ENCODE assay signal across 23 mouse cellular contexts in the genomic region with DNA sequence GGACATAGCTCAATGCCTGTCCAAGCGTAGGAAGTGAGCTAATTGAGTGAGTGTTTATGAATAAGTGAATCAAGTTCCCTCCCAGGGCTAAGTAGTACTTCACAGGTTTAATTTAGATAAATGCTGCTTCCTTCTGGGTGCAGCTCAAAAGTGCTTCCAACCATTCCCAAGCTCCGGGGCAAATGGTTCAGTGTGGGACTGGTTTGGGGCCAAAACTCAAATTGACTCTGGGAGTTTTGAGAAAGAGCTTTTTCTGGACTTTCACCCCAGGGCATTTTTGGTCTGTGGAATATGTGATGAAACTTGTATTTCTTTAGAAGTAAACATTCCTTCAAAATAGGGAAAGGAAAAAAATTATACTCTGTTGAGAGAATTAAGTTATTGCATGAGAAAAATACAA. TPM values are rescaled to one million over a fixed set of nuclear protein-coding genes. Genes with fewer than 3 reads are reported as not detected.
DNase-seq lines count a peak whose midpoint lies in the region; ATAC-seq and TF ChIP-seq lines count a peak whose summit lies in the region.
"Had no signal": no experiment of that assay in that cellular context is flagged by ENCODE, and none has a peak within 500 bp of the region (broad histone marks: within the 10 kb centered on the region; RNA-seq: fewer than 3 reads in every experiment).

No protein-coding gene starts in this region.

- peaks cover 11% of the 10 kb centered on the region for H3K4me1 ChIP-seq in heart, embryonic 12.5 days (replicated peaks)
- H3K4me1 ChIP-seq in kidney, embryonic 16.5 days (ENCODE audit: insufficient read depth, low read length): no peaks in the 10 kb centered on the region
- 0 out of 2 replicates have a peak, but pooled peaks cover 6% of the 10 kb centered on the region for H3K4me1 ChIP-seq in lung, postnatal 0 days (ENCODE audit: insufficient read depth, low read depth, low read length)
- H3K4me1 ChIP-seq: forebrain, embryonic 10.5 days; hindbrain, embryonic 10.5 days had no signal

- H3K4me2 ChIP-seq in heart, embryonic 12.5 days: no peak overlapping the region
- no peak overlapping the region for H3K4me2 ChIP-seq in kidney, embryonic 16.5 days (replicated peaks; ENCODE audit: low read depth, low read length)
- H3K4me2 ChIP-seq in lung, postnatal 0 days (replicated peaks; ENCODE audit: low read depth, low read length): no peak overlapping the region
- H3K4me2 ChIP-seq: embryonic facial prominence, embryonic 15.5 days; heart, embryonic 15.5 days; hindbrain, embryonic 14.5 days had no signal

- DNase-seq in heart, adult 11 months: peak; percentile 74
- peak; percentile 35 for DNase-seq in kidney, adult 9 months
- peak; percentile 44 for DNase-seq in lung, postnatal 0 days (ENCODE audit: low spot score)
- DNase-seq in lung, postnatal 14 days: no peak
- DNase-seq in ovary, postnatal 14 days (ENCODE audit: low spot score): no peak
- DNase-seq: adrenal gland, adult 2 months; adrenal gland, postnatal 25 days; cerebellum, adult 2 months; cerebellum, postnatal 10 days; embryo, embryonic 11 days; gastrocnemius, adult 2 months; gastrocnemius, postnatal 25 days had no signal

- TF ChIP-seq EP300 in lung, postnatal 0 days (IDR thresholded peaks at IDR 0.05): peak; percentile 43; the same call in 1 of the 2 replicates

- WGBS in heart, embryonic 12.5 days: 66% methylated on average over 2 of the region's 2 CpGs
- 70% methylated on average over 2 of the region's 2 CpGs for WGBS in kidney, embryonic 16.5 days
- 24% methylated on average over 2 of the region's 2 CpGs for WGBS in lung, postnatal 0 days

- no peak overlapping the region for H3K27ac ChIP-seq in heart, embryonic 12.5 days (ENCODE audit: poor library complexity, severe bottlenecking)
- no peak overlapping the region for H3K27ac ChIP-seq in kidney, embryonic 16.5 days (ENCODE audit: low read length)
- H3K27ac ChIP-seq in lung, postnatal 0 days (ENCODE audit: low read length): no peak overlapping the region
- H3K27ac ChIP-seq: embryonic facial prominence, embryonic 15.5 days; forebrain, embryonic 10.5 days; gastrocnemius, adult 2 months; heart, embryonic 15.5 days; hindbrain, embryonic 10.5 days; hindbrain, embryonic 14.5 days had no signal

- H3K4me3 ChIP-seq in heart, embryonic 12.5 days: no peak overlapping the region
- H3K4me3 ChIP-seq in kidney, embryonic 16.5 days (ENCODE audit: low read length): no peak overlapping the region
- H3K4me3 ChIP-seq in lung, postnatal 0 days (ENCODE audit: low read depth, low read length): no peak overlapping the region
- H3K4me3 ChIP-seq: embryonic facial prominence, embryonic 15.5 days; erythroblast, embryonic 14.5 days; forebrain, embryonic 10.5 days; gastrocnemius, adult 2 months; heart, embryonic 15.5 days; hindbrain, embryonic 10.5 days had no signal

- H3K36me3 ChIP-seq in heart, embryonic 12.5 days: no peaks in the 10 kb centered on the region
- no peaks in the 10 kb centered on the region for H3K36me3 ChIP-seq in kidney, embryonic 16.5 days (ENCODE audit: insufficient read depth, low read length)
- no peaks in the 10 kb centered on the region for H3K36me3 ChIP-seq in lung, postnatal 0 days (ENCODE audit: insufficient read depth, low read length)
- H3K36me3 ChIP-seq: embryonic facial prominence, embryonic 15.5 days; forebrain, embryonic 10.5 days; heart, embryonic 15.5 days; hindbrain, embryonic 10.5 days had no signal

- TF ChIP-seq CTCF in lung, postnatal 0 days (IDR thresholded peaks at IDR 0.05): no peak

- H3K27me3 ChIP-seq in heart, embryonic 12.5 days (replicated peaks): no peaks in the 10 kb centered on the region
- no peaks in the 10 kb centered on the region for H3K27me3 ChIP-seq in kidney, embryonic 16.5 days (ENCODE audit: insufficient read depth, low read length)
- no peaks in the 10 kb centered on the region for H3K27me3 ChIP-seq in lung, postnatal 0 days (replicated peaks; ENCODE audit: insufficient read depth, low read length)
- H3K27me3 ChIP-seq: embryonic facial prominence, embryonic 15.5 days; heart, embryonic 15.5 days; Patski had no signal

- ATAC-seq in heart, embryonic 12.5 days (ENCODE audit: insufficient number of reproducible peaks, low FRiP score): no peak
- no peak for ATAC-seq in kidney, embryonic 16.5 days (ENCODE audit: low FRiP score, low TSS enrichment)
- ATAC-seq in lung, postnatal 0 days: peak; percentile 64
- ATAC-seq: activated CD4-positive, CD25-positive, alpha-beta regulatory T cell, adult 4 months; forebrain, embryonic 14.5 days; Patski had no signal

- H3K9ac ChIP-seq in heart, embryonic 12.5 days: no peak overlapping the region
- no peak overlapping the region for H3K9ac ChIP-seq in kidney, embryonic 16.5 days (replicated peaks; ENCODE audit: low read length)
- no peak overlapping the region for H3K9ac ChIP-seq in lung, postnatal 0 days (replicated peaks; ENCODE audit: low read depth)
- H3K9ac ChIP-seq: embryonic facial prominence, embryonic 15.5 days; heart, embryonic 15.5 days; hindbrain, embryonic 14.5 days had no signal

- H3K9me3 ChIP-seq in heart, embryonic 12.5 days (replicated peaks): no peaks in the 10 kb centered on the region
- H3K9me3 ChIP-seq in kidney, embryonic 16.5 days (ENCODE audit: low read length): no peaks in the 10 kb centered on the region
- H3K9me3 ChIP-seq in lung, postnatal 0 days (ENCODE audit: low read length): no peaks in the 10 kb centered on the region
- H3K9me3 ChIP-seq: embryonic facial prominence, embryonic 15.5 days; forebrain, embryonic 10.5 days; heart, embryonic 15.5 days; hindbrain, embryonic 10.5 days had no signal

RNA-seq across cellular contexts. Expression of gene Arhgap29, which starts 16.1 kb away (rescaled TPM):
- polyA plus RNA-seq in heart, embryonic 12.5 days (2016; fragmentation: Nextera tagmentation; extraction: Ambion mirVana): 81.7 and 82.9 TPM in 2 replicates
- 46.2 and 48.8 TPM in 2 replicates for polyA plus RNA-seq in kidney, embryonic 16.5 days (2015; fragmentation: Nextera tagmentation; extraction: Ambion mirVana)
- polyA plus RNA-seq in lung, postnatal 0 days (2015; fragmentation: Nextera tagmentation; extraction: Ambion mirVana): 56.8 and 67.2 TPM in 2 replicates
- polyA plus RNA-seq: erythroblast, embryonic 14.5 days had no signal

Comparison
In these comparisons a context has a peak if more than half of its experiments do, and no peak if none do; other contexts are left out.
1. DNase-seq: peak in heart, adult 11 months (single experiment), kidney, adult 9 months (single experiment) and lung, postnatal 0 days (single experiment); none in lung, postnatal 14 days (single experiment) and ovary, postnatal 14 days (single experiment).